Mouse (Mus musculus) brain, embryonic 14.5 days (tissue): ENCODE measurements around the gene Pltp.

ENCODE experiments used
- CTCF ChIP-seq: fragments of 200-500 bp; IDR thresholded peaks from 2 replicates; pipeline ENCODE4 v1.5.1; 2012; ENCODE audit warnings: inconsistent platforms, mild to moderate bottlenecking, moderate library complexity, borderline replicate concordance; ENCODE audit not compliant: insufficient read depth, insufficient read length; ENCODE audit errors: extremely low read depth
- POLR2A ChIP-seq: fragments of 200-500 bp; IDR thresholded peaks from 2 replicates; pipeline ENCODE4 v1.6.1; 2012; ENCODE audit warnings: mild to moderate bottlenecking, inconsistent platforms, borderline replicate concordance; ENCODE audit not compliant: poor library complexity, insufficient read depth, insufficient read length, severe bottlenecking; ENCODE audit errors: extremely low read depth

DNA sequence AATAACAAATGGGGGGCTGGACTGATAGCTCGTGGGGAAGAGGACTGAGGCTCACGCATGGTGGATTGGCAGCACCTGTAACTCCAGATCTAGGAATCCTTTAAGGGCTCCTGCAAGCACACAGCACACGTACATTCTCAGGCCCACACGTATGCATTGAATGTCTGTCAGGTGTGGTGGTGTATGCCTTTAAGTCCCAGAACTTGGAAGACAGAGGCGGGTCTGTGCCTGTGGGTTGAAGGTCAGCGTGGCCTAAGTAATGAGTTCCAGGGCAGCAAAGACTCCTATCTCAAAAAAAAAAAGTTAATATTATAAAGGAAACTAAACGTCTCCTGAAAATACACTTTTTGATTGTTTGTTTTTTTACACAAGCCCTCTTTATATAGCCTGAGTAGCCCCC lies 50.9 kb downstream of the Pltp start:
- TF ChIP-seq POLR2A (no peak), CTCF (no peak)
